Mouse (Mus musculus): ENCODE measurements around the gene Slc22a23.
"Not testable (repeated sequence)": the region's sequence is repeated elsewhere in the genome, so short reads cannot be mapped to it uniquely, and the experiment has no call there.

Slc22a23 gene

GRCm38 (mm10) chr13:34345128-34346085 lies at the start of gene Slc22a23:
Gene Slc22a23, minus strand, starts transcription at chr13:34345182.
- DNase-seq (ENCODE audit: low read depth), result no peak

DNA sequence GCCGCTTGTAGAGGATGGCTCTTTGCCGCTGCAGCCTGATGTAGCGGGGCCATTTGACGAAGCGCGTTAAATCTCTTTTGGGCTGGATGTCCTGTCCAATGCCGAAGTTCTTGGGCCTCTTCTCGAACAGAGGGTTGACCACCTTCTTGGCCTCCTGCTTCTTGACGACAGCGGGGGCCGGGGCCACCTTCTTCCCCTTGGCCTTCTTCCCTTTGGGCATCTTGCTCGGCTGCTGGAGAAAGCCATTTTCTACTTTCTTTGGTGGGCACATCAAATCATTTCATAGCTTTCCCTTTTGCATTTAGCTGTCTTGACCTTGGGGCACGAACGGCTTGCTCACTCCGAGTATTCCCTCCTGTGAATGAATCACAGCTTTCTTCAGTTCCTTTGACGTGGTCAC lies 49.3 kb upstream of the Slc22a23 start:
- not testable (repeated sequence) for DNase-seq (ENCODE audit: low read depth)

GRCm38 (mm10) chr13:34392376-34392775 lies 47.4 kb upstream of the Slc22a23 start:
- DNase-seq (ENCODE audit: low read depth), result no peak

DNA sequence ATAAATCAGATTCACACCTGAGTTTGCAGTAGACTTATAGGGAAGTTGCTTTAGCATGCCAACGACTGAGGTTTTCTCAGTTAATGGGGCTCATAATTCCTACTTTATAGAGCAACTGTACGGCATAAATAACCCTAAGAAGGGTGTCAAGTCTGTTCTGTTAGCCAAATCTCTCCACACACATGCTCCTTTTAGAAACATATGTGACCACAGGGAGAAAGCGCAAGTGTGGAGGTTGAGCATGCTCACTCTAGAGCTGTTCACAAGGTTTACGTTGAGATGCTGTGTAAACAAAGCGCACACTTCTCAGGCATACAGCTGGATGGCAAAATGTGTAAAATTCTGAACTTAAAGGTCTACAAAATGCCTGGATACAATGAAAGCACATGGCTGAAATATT lies 43.2 kb upstream of the Slc22a23 start:
- DNase-seq (ENCODE audit: low read depth), result no peak

DNA sequence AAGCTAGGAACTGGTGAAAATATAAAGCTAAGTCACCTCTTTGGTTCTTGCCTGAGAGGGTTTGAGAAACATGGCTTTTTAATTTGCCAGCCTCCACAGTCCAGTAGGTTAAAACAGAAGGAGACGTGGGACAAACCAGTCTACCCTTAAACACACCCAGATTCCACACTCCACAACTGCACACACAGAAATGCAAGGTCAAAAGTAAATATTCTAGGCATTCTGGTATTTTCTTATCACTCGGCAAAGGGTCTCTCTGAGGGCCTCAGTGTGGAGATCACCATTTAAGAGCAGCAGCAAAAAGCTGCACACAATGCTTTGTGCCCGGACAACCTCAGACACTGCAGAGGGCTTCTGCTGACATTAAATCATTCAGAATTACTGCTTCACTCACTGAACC lies 38.4 kb upstream of the Slc22a23 start:
- DNase-seq (ENCODE audit: low read depth), result no peak

- no peak for DNase-seq (ENCODE audit: low read depth)
These were observed 33.9 kb upstream of the Slc22a23 start for GRCm38 (mm10) chr13:34378926-34379325.

DNA sequence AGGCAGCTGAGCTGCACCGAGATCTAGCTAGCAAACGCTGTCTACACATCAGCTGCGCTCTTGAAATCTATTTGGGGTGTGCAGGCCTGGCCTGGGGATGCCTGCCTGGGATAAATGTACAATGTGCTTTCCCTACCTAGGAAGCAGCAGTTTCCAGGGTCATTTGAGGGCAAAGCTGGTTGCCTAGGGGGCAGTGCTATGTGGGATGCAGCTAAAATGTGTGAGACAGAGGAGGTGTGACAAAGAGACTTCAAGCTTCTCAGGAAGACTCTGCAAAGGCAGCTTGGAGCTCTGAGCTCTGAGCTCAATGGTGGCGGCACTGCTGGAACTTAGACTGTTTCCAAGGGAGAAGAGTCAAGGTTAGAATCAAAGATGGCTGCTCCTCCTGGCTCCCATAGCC lies 30.2 kb upstream of the Slc22a23 start:
- no peak for DNase-seq (ENCODE audit: low read depth)

- DNase-seq (ENCODE audit: low read depth), result no peak
These were observed 28.0 kb upstream of the Slc22a23 start for GRCm38 (mm10) chr13:34372870-34373478.

DNA sequence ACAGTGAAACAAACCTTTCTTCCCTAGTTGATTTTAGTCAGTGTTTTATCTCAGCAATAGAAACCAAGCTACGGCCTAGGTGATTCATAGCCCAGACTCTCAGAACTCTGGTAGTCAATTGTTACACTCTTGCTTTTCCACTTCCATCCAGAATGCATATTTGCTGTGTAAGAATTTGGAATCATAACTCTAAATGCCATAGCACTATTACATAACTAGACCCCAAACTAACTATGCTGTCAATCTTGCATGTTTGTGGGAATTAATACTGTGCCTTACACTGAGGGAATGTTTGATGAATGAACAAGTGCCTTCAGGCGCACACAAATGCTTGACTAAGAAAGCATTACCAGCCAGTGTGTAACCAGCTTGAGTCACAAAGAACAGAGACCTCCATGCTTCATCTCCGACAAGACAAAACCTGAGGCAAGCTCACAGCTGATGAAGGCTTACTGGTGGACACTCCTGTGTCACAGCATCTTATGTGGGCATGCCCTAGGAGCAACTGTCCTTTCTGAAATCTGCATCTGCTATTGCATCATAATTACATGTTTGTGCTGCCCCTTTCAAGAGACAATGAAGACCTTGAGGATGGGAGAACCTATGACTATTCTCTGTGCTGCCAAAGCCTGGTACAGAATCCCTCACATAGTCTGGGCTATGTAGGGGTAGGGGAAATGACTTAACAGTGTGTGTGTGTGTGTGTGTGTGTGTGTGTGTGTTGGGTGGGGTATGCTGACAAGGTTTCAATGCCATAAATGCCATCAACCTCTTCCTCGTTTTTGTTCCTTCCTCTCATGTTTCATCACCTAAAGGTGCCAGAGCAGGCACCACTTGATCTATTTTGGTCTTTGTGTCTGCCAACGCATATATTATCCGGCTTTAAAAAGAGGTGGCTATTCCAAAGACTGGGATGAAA lies 27.2 kb upstream of the Slc22a23 start:
- DNase-seq (ENCODE audit: low read depth), result peak; percentile 73

GRCm38 (mm10) chr13:34370281-34370825 lies 25.4 kb upstream of the Slc22a23 start:
- peak; percentile 28 for DNase-seq (ENCODE audit: low read depth)

- peak; percentile 58 for DNase-seq (ENCODE audit: low read depth)
These were observed 20.2 kb upstream of the Slc22a23 start for GRCm38 (mm10) chr13:34365226-34365625.

DNA sequence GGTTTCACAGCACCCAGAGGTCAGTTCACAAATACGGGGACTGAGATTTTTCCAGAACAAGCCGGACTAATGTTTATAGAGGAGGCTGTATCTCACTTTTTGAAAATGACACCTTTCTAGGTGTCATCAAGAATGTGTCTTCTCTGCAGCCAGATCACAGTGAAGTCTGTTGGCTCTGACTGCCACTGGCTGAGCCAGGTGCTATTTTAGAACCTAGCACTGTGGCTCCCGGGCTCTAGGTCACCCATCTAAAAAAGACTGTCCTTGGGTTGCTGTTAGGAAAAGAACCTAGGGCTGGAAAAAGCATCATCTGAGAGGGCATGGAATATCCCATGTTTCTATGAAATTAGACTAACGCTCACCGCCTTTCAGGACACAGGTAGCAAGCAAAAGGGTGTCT lies 10.7 kb upstream of the Slc22a23 start:
- no peak for DNase-seq (ENCODE audit: low read depth)

DNA sequence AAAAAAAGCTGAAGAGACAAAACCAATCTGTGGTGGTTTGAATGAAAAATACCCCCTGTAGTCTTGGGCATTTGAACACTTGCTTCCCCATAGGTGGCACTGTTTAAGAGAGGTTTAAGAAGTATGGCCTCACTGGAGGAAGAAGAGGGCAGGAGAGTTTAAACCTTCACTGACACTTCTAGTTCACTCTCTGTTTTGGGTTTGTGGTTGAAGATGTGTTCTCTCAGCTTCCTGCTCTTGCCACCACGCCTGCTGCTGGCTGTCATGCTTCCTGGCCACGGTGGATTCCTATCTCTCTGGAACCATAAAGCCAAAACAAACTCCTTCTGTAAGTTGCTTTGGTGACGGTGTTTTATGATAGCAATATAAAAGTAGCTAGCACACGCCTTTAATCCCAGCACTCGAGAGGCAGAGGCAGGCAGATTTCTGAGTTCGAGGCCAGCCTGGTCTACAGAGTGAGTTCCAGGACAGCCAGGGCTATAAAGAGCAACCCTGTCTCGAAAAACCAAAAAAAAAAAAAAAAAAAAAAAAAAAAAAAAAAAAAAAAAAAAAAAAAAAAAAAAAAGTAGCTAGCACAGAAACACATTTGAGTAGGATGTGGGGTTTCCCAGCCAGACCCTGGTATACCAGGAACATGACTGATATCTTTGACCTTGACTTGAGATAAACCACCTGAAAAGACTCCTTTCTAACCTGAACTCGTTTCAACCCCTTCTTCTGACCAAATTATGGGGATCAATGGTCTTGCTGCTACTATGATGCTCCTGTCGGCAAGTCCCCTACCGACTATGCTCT lies 10.0 kb upstream of the Slc22a23 start:
- DNase-seq (ENCODE audit: low read depth), result no peak

DNA sequence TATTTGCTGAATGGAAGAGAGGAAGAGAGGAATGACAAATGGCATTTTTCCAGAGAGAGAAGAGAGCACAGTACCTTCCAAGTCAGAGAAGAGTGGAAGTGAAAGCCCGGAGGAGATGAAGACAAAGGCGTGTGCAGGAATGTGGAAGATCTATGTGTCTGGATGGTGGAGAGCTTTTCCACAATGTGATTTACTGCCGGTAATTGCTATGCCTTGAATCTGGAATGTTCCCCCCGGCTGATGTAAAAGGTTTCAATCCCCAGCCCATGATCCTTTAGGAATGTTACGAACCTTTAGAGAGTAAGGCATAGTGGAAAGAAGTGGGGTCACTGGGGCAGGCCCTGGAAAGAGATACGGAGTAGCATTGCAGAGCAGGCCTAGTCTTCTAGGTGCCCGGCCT lies 8.3 kb upstream of the Slc22a23 start:
- no peak for DNase-seq (ENCODE audit: low read depth)

GRCm38 (mm10) chr13:34351437-34351836 lies 6.5 kb upstream of the Slc22a23 start:
- no peak for DNase-seq (ENCODE audit: low read depth)

GRCm38 (mm10) chr13:34347960-34348889 lies 3.2 kb upstream of the Slc22a23 start:
- no peak for DNase-seq (ENCODE audit: low read depth)

GRCm38 (mm10) chr13:34346748-34347147 lies 1.8 kb upstream of the Slc22a23 start:
- no peak for DNase-seq (ENCODE audit: low read depth)

DNA sequence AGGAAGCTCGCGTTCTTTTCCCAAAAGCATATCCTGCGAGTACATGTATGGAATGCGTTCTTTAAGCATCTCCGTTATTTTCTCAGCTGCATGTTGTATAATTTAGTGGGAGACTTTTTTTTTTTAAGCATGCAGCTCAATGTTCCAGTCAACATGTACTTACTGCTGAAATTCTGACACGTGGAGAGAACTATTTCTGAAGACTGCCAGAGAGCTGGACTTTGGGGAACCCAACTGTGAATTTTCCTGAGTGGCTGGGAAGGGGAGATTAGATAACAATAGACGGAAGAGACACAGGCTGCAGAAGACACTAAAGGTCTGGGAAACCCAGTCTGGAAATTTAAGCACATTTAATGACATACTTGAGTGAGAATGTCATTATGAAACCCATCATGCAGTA lies 1.3 kb upstream of the Slc22a23 start:
- DNase-seq (ENCODE audit: low read depth), result no peak

DNA sequence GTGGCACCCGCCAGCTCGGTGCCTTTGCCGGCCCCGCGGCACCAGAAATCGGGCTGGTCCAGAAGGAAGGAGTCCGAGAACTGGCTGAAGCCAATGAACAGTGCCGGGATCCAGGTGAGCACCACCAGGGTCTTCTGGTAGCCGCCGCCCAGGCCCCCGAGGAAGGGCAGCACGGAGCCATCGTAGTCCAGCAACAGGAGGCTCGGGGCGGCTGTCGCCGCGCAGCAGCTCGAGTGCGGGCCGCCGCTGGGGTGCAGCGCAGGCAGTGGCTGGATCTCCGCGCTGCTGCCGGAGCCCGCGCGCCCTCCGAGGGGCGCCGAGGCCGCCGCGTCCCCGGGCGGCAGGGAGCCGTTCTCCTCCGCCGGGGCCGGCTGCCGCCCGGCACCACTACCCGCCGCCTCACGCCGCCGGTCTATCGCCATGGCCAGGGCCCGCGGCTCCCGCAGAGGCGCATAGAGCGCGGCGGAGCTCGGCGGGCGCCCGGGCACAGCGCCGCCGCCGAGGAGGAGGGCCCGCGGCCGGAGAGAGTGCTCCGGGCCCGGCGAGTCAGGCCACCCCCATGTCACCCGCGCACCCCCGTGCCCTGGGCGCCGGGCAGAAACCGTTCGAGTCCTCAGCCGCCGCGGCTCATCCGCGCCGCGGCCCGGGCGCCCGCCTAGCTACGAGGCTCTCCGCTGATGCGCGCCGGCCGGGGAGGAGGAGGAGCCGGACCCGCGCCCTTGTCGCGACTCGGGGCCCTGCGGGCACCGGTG lies 430 bp downstream of the Slc22a23 start:
- DNase-seq (ENCODE audit: low read depth), result no peak

Data from fibroblast of lung, adult 2 months (primary cell).